Mouse (Mus musculus) intestine, postnatal 0 days (tissue): ENCODE results near the gene Sstr5. TPM values are rescaled to one million over a fixed set of nuclear protein-coding genes. Genes with fewer than 3 reads are reported as not detected.

Experiments used
- ATAC-seq: fragments of 200-750 bp; cut with Nextera tagmentation; 2 replicates; pipeline ENCODE4 v1.8.0; 2017; ENCODE audit warnings: mild to moderate bottlenecking, moderate TSS enrichment, moderate library complexity
- H3K27ac ChIP-seq: fragments of 300-500 bp; sonication (generic); 2 replicates; pipeline ENCODE4 v1.5.1; 2014; ENCODE audit warnings: mild to moderate bottlenecking, low read depth, low read length, moderate library complexity
- H3K27me3 ChIP-seq: fragments of 300-500 bp; sonication (generic); replicated peaks from 2 replicates; pipeline ENCODE4 v1.6.1; 2014; ENCODE audit warnings: low read length, mixed read lengths; ENCODE audit not compliant: control insufficient read depth, insufficient read depth
- H3K36me3 ChIP-seq: fragments of 300-500 bp; sonication (generic); 2 replicates; pipeline ENCODE4 v1.6.1; 2014; ENCODE audit warnings: mild to moderate bottlenecking, moderate library complexity; ENCODE audit not compliant: control insufficient read depth, insufficient read depth
- H3K4me1 ChIP-seq: fragments of 300-500 bp; sonication (generic); replicated peaks from 2 replicates; pipeline ENCODE4 v1.6.1; 2014; ENCODE audit warnings: antibody characterized with exemption, low read length, mixed read lengths; ENCODE audit not compliant: control insufficient read depth, insufficient read depth
- H3K4me2 ChIP-seq: fragments of 300-500 bp; sonication (generic); replicated peaks from 2 replicates; pipeline ENCODE4 v1.6.1; 2014; ENCODE audit warnings: low read depth, mild to moderate bottlenecking, moderate library complexity
- H3K4me3 ChIP-seq: fragments of 300-500 bp; sonication (generic); 2 replicates; pipeline ENCODE4 v1.5.1; 2014; ENCODE audit warnings: low read depth, low read length
- H3K9ac ChIP-seq: fragments of 300-500 bp; sonication (generic); 2 replicates; pipeline ENCODE4 v1.6.1; 2014; ENCODE audit warnings: mild to moderate bottlenecking, low read depth, low read length
- H3K9me3 ChIP-seq: fragments of 300-500 bp; sonication (generic); 2 replicates; pipeline ENCODE4 v1.6.1; 2016; ENCODE audit warnings: mixed run types; ENCODE audit not compliant: control insufficient read depth
- CTCF ChIP-seq: sonication (generic); IDR thresholded peaks from 2 replicates; pipeline ENCODE4 v1.5.1; 2016; ENCODE audit warnings: low read depth, mild to moderate bottlenecking, control low read depth, antibody characterized with exemption, moderate library complexity
- WGBS: fragments of 180-500 bp; shearing (Covaris S2); extraction: QIAGEN DNeasy Blood & Tissue Kit; methylation state at CpG from one replicate; pipeline ENCODE4 v1.1.7; 2014; 5-methylcytosine and 5-hydroxymethylcytosine counted together
- polyA plus RNA-seq: library from polyadenylated mRNA; unstranded; fragments of >200 nt; fragmentation: Nextera tagmentation; extraction: Ambion mirVana; gene quantifications from 2 replicates; pipeline ENCODE4 v1.2.1, GENCODE M21; 2015

Sstr5 gene
- 0.64 and 0.77 TPM in 2 replicates for polyA plus RNA-seq

GRCm38 (mm10) chr17:25497013-25497412, at the start of gene Sstr5:
Gene Sstr5 (minus strand): TSS chr17:25497288.
- Histone ChIP-seq H3K27me3 (peaks cover 15% of the 10 kb centered on the region), H3K9ac (no peak within 1 kb of the TSS), H3K4me3 (0 out of 2 replicates have a peak within 1 kb of the TSS, but pooled peaks have one; percentile 12), H3K9me3 (no peaks in the 10 kb centered on the region), H3K4me1 (no peaks in the 10 kb centered on the region), H3K27ac (no peak within 1 kb of the TSS), H3K36me3 (no peaks in the 10 kb centered on the region), H3K4me2 (peak within 1 kb of the TSS; percentile 35)
- no peak for TF ChIP-seq CTCF
- ATAC-seq: 0 out of 2 replicates have a peak, but pooled peaks have one; percentile 45
- 2% methylated on average over 25 of the region's 28 CpGs for WGBS

GRCm38 (mm10) chr17:25541768-25542167, 44.7 kb upstream of the Sstr5 start:
- whole genome bisulfite sequencing: 80% methylated on average over 4 of the region's 4 CpGs
- Histone ChIP-seq H3K27ac (no peak overlapping the region), H3K36me3 (no peaks in the 10 kb centered on the region), H3K4me1 (no peaks in the 10 kb centered on the region), H3K9ac (no peak overlapping the region), H3K27me3 (no peaks in the 10 kb centered on the region), H3K4me3 (no peak overlapping the region), H3K4me2 (no peak overlapping the region), H3K9me3 (no peaks in the 10 kb centered on the region)
- no peak for TF ChIP-seq CTCF
- ATAC-seq: no peak

- 72% methylated on average over 5 of the region's 5 CpGs for WGBS
- Histone ChIP-seq H3K27ac (no peak overlapping the region), H3K4me2 (no peak overlapping the region), H3K36me3 (no peaks in the 10 kb centered on the region), H3K27me3 (no peaks in the 10 kb centered on the region), H3K4me3 (no peak overlapping the region), H3K9me3 (no peaks in the 10 kb centered on the region), H3K9ac (no peak overlapping the region), H3K4me1 (no peaks in the 10 kb centered on the region)
- no peak for ATAC-seq
- no peak for TF ChIP-seq CTCF
Measured at GRCm38 (mm10) chr17:25540731-25541130, 43.6 kb upstream of the Sstr5 start.

- TF ChIP-seq CTCF: no peak
- H3K4me3 ChIP-seq: no peak overlapping the region
- H3K27me3 ChIP-seq: no peaks in the 10 kb centered on the region
- WGBS: 41% methylated on average over 27 of the region's 27 CpGs
- ATAC-seq: no peak
- no peak overlapping the region for H3K27ac ChIP-seq
- H3K9ac ChIP-seq: no peak overlapping the region
- no peaks in the 10 kb centered on the region for H3K9me3 ChIP-seq
- no peaks in the 10 kb centered on the region for H3K4me1 ChIP-seq
- H3K4me2 ChIP-seq: no peak overlapping the region
- no peaks in the 10 kb centered on the region for H3K36me3 ChIP-seq
Measured at GRCm38 (mm10) chr17:25538945-25539875, 42.1 kb upstream of the Sstr5 start.

GRCm38 (mm10) chr17:25530357-25531022, 33.4 kb upstream of the Sstr5 start:
- H3K9ac ChIP-seq: no peak overlapping the region
- no peaks in the 10 kb centered on the region for H3K36me3 ChIP-seq
- no peaks in the 10 kb centered on the region for H3K9me3 ChIP-seq
- no peaks in the 10 kb centered on the region for H3K27me3 ChIP-seq
- no peak for TF ChIP-seq CTCF
- ATAC-seq: no peak
- H3K4me2 ChIP-seq: no peak overlapping the region
- no peaks in the 10 kb centered on the region for H3K4me1 ChIP-seq
- WGBS: 54% methylated on average over 8 of the region's 8 CpGs
- no peak overlapping the region for H3K27ac ChIP-seq
- H3K4me3 ChIP-seq: no peak overlapping the region

GRCm38 (mm10) chr17:25522080-25522479, 25.0 kb upstream of the Sstr5 start:
- H3K4me2 ChIP-seq: no peak overlapping the region
- H3K27me3 ChIP-seq: no peaks in the 10 kb centered on the region
- H3K9me3 ChIP-seq: no peaks in the 10 kb centered on the region
- ATAC-seq: no peak
- no peak overlapping the region for H3K4me3 ChIP-seq
- no peaks in the 10 kb centered on the region for H3K36me3 ChIP-seq
- TF ChIP-seq CTCF: no peak
- H3K9ac ChIP-seq: no peak overlapping the region
- 86% methylated on average over 12 of the region's 12 CpGs for WGBS
- no peak overlapping the region for H3K27ac ChIP-seq
- H3K4me1 ChIP-seq: no peaks in the 10 kb centered on the region
